Mouse (Mus musculus) brain, embryonic 14.5 days (tissue): Measurements from ENCODE around the gene Rab25.

Experiments
- CTCF ChIP-seq: fragments of 200-500 bp; IDR thresholded peaks from 2 replicates; pipeline ENCODE4 v1.5.1; 2012; ENCODE audit warnings: inconsistent platforms, mild to moderate bottlenecking, moderate library complexity, borderline replicate concordance; ENCODE audit not compliant: insufficient read depth, insufficient read length; ENCODE audit errors: extremely low read depth
- POLR2A ChIP-seq: fragments of 200-500 bp; IDR thresholded peaks from 2 replicates; pipeline ENCODE4 v1.6.1; 2012; ENCODE audit warnings: mild to moderate bottlenecking, inconsistent platforms, borderline replicate concordance; ENCODE audit not compliant: poor library complexity, insufficient read depth, insufficient read length, severe bottlenecking; ENCODE audit errors: extremely low read depth

- TF ChIP-seq CTCF (no peak), POLR2A (no peak)
Observed at GRCm38 (mm10) chr3:88551586-88551985, 3.5 kb upstream of the Rab25 start.
